Mouse (Mus musculus) Muller cell, postnatal 12 days (primary cell): ENCODE results near the gene Mybbp1a.
A peak's percentile ranks its signal among the peaks of the same experiment; 100 is the strongest.

Experiments used
- DNase-seq: peaks from one replicate; pipeline ENCODE4 v3.0.0-alpha.2; 2015; ENCODE audit errors: inconsistent ontology term

The Mybbp1a gene

DNA sequence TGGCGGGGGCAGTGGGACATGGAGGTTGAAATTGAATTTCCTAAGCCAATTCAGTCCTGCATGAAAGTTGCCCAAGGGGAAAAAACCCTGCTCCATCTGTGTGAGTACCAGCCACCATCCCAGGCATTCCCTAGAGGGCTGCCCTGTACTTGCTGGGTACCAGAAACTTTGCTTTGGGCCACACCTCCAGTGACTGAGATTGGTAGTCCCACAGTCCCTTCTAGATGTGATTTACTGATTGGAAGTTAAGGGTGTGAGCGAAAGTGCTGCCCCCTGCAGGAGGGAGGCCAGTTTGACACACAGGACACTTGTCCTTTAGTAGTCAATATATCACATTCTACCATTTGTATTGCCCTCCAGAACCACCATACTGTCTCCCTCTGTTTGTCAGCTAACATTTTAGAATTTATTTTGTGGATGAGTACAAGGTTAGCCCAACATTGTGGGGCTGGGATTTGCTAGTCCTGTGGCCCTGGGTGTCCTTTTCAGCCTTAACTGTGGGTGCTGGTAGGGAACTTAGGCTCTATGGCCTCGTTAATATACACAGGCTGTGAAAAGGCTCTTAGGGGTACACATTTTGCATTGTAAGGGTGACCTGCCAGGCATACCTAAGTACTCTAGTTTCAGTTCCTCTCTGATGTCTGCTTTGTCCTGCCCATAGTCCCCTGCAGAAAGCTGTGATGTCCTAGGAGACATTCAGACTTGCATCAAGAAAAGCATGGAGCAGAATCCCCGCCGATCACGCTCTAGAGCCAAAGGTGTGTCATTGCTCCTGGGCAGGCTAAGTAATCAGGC lies 5.4 kb downstream of the Mybbp1a start:
- DNase-seq = no peak

DNA sequence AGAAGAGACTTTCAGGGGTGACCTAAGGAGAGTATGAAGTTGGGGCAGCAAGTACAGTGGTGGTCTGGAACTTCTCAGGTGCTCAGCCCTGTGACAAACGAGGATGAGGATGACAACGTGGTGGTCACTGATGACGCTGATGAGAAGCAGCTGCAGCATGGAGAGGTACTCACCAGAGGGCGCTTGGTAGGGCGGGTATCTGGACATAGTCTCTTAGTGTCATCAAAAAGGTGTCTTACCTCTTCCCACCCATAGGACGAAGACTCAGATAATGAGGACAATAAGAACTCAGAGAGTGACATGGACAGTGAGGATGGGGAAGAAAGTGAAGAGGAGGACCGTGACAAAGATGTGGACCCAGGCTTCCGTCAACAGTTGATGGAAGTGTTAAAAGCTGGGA lies 6.3 kb downstream of the Mybbp1a start:
- DNase-seq = no peak

DNA sequence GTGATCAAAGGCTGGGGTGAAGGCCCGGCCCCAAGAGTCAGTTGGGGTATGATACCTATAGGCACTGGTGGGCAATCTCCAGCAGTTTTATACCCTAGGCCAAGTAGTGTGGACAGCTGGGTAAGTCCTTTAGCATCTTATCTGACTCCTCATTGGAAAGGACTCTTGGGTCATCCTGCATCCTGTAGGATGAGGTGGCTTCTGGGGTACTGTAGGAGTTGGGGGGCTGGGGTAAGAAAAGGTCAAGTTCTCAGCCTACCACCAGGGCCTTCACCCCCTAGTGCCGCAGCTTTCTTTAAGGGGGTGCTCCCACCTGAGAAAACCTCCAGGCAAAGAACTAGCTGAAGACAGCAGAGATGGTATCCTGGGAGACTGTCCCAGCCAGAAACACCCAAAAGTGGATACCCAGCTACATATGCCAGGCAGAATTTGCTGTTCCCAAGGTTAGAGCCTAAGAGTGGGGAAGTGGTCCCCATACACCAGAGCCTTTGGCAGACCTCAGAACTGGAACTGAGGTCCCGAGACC lies 11.0 kb downstream of the Mybbp1a start:
- no peak for DNase-seq

DNA sequence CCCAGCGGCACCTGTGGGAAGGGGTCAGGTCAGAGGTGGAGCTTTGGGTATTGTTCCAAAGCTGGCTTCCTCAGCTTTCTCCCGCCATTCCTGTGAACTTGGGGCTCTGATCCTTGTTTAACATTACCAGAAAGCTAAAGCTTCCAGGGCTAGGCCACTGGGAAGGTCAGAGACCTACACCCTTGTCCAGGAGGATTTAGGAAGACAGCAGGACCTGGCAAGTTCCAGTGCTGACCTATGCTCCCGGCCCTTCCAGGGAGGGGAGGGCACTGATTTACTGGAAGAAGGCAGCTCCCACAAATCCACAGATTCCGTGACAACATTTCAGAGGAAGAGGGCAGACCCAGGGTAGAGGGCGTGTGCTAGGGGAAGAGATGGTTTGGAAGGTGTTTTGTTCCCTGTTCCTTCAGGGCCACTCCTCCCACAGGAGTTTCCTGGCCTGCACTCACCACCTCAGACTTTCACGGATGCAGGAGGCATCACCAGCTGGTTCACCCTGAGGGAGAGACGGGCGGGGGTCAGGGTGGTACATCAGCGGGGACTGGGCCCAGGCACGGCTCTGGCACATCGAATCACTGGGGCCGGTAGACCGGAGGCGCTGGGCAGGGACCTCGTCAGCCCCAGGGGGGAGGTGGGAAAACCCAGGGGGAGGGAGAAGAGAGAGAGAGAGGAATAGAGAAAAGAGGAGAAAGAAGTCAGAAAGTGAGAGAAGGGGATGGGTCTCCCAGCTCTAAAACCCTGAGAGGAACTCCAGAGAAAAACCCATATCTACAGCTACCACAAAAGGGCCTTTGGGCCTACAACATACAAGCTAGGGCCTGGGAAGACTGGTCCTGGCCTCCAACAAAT lies 12.2 kb downstream of the Mybbp1a start:
- DNase-seq = no peak

DNA sequence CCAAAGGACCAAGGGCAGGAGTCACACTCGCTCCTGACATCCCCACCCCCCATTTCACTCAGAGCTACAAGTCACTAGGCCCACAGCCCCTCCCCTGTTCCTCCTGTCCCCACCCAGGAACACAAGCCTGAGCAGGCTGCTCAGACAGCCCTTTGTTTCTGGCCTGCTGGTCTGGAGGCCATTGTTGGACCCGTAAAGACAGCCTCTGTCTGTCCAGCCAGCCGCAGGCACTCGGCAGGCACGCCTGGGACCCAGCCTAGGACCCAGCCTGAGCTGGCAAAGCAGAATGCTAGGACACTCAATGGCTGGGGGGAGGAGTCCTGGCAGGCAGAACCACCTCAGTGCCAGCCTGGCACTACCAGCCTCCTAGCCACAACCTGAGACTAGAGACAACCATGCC lies 14.5 kb downstream of the Mybbp1a start:
- peak; percentile 64 for DNase-seq

DNA sequence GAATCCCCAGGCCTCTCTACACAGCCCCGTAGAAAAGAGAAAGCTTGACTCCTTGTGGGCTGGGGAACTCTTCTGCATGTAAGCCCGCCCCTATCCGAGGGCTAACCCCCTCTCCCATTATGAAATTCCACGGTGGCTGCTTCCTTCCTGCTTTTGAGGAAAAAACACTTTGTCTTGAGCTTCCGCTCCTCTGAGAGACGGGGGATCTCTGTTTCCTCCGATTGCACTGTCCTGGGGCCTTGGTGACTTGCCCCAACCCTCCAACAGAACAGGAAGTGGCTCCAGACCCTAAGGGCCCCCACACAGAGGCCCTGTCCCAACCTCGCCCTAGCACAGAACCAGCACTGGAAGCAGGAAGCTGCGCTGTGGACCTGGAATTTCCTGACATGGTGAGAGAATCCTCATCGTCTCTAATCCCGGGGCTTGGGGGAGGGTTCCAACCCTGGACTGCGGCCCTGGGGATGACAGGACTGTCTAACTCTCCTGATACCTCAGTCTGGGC lies 16.9 kb downstream of the Mybbp1a start:
- no peak for DNase-seq

DNA sequence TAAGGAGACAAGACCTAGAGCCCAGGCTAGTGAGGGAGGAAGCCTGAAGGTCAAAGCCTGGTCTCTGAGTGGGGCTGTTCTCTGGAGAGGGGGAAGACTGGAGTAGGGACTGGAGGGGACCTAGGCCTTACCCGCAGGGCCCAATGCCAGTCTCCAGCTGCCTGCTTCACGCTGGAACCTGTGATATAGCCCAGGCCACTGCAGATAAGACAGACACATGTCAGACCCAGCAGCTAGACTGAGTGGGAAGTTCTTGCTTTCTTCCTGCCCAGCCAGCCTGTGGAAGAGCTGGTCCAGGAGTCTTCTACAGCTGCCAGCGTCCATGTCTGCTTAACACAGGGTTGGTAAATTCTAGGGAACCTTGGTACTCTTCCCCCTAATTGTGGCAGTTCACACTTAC lies 17.3 kb downstream of the Mybbp1a start:
- no peak for DNase-seq

DNA sequence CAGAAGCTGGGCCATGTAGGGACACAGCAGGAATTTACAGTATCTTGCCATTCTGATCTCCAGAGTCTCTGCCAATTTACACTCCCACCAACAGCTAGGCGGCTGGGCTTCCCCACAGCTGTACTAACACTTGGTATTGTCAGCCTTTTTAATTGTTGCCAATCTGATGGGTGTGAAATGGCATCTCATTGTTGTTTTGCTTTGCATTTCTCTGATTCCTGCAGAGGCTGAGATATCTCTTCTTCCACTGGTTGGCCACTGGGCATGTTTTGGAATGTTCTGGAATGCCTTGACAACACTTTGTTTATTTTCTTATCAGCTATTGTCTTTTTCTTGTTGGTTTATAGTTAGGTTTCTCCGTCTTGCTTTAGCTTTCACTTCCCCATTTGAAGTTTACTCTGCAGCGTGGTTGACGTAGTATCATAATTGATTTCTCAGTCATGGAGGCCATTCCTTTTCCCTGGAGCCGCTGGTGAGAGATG lies 20.4 kb downstream of the Mybbp1a start:
- peak; percentile 64 for DNase-seq

DNA sequence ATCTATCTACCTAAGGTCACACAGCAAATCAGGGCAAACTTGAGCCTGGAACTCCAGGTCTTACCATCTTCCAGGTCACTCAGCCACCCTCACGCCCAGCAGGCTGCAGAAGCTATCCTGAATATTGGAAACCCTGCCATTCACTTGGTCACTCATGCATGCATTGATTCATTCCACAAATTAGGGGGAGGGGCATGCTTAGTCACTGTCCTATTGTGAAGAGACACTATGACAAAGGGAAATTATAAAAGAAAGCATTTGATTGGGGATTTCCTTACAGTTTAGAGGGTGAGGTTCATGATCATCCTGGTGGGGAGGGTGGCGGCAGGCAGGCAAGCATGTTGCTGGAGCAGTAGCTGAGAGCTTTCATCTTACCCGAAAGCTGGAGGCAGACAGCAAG lies 23.7 kb downstream of the Mybbp1a start:
- DNase-seq = peak; percentile 78

DNA sequence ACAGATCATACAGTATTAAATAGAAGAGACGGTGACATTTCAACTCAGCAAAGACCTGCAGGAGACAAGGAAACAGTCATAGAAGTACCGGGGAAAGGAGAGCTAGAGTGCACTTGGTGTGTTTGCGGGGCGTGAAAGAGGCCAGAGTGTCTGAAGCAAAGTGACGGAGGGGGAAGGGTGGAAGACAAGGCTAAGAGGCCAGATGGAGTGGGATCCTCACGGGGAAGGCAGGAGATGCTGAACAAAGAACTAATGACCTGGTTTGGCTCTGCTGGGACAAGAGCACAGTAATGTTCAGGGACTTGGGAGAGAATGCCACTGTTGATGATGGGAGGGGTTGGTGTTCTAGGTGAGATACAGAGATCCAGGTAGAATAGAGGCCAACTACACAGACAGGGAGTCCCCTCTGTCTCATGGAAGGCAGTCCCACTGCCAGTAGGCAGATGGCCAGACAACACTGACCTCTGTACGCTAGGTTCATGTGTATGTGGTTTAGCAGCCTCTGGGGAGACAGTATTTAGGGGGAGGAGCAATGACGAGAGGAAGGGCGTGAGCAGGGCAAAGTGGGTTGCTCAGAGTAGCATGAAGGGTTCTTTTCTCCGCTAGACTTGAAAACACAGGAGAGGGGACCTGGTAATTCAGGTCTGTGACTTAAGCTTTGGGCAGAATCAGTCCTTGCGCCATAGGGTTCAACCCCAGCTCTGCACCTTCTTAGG lies 25.0 kb downstream of the Mybbp1a start:
- DNase-seq = no peak

DNA sequence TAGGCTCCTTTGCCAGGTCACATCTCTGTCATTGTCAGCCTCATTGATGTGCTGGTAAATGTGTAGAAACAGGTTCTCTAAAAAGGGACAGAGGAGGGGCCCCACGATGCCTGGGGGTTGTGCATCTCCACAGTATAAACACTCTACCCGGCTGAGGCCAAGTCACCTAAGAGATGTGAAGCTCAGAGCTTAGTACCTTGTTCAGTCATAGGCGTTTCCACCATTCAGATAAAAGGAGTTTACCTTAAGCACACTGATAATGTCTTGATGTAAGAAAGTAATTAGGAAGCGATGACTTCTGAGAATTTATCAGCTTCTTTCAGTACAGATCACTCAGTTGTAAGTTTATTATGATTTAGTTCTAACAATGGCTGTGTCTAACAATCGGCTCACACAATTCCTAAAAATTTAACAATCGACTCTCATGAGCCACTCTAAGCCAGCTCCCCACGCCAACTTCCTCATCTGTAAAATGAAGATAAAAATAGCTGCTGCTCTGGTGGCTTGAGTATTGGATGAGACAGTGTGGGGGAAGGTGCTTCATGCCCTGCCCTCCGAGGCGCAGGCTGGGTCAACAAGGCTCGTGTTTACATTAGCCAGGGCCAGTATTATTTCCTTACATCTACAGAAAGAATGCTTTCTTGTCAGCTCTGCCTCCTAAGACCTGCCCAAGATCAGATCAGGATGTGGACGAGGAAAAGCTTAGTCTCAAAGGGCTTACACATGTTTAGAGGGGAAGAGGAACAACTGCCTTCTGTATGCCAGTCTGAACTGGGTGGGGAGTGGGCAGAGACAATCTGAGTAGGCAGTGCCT lies 25.7 kb downstream of the Mybbp1a start:
- no peak for DNase-seq

DNA sequence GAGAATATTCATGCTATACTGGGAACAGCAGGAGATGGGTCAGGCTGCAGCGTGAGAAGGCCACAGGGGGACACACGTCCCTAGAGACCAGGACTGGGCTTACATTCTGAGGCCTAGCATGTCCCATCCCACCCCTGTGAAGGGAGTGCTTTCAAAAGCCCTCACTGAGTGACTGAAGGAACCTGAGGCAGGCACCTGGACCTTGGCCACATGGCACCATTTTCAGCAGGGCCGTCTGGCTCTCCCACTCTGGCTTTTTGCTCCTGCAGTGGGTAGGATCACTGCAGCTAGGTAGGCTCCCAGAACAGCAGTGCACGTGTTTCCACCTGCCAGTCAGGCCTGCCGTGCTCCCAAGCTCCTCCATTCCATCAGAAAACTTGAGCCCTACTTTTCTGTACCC lies 27.4 kb downstream of the Mybbp1a start:
- DNase-seq = no peak

DNA sequence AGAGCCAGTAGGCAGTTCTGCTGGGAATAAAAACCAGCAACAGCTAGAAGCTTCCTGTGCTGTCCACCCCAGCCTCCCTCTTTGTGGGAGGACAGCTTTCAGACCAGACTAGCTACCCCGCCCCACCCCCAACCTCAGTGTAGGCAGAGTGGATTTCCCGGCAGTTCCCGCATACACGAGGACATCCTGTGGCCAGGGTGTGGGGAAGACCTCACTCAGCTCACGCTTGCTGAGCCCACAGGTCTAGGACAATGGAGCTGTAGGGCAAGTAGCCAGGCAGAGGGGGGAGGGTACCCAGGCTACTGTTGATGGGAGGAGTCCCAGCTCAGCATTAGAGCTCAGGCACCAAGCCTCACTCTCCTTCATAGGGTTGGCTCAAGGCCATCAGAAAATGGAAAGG lies 28.1 kb downstream of the Mybbp1a start:
- DNase-seq = peak; percentile 71

DNA sequence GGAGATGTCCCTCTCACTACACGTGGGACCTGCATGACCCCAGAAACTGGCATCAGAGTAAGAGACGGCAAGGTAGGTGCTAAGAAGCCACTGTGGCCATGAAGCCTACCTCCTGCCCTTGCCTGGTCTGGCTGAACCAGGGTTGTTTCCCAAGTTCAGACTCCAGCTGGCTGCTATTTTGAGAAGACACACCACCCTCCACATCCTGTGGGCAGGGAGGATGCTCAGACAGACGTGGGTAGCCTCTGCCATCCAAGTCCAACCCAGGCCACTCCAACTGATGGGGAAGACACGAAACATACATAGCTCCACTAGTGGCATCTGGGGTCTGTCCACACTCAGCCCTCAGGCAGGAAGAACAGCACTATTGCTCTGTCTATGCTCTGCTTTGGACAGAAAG lies 28.8 kb downstream of the Mybbp1a start:
- DNase-seq = no peak

DNA sequence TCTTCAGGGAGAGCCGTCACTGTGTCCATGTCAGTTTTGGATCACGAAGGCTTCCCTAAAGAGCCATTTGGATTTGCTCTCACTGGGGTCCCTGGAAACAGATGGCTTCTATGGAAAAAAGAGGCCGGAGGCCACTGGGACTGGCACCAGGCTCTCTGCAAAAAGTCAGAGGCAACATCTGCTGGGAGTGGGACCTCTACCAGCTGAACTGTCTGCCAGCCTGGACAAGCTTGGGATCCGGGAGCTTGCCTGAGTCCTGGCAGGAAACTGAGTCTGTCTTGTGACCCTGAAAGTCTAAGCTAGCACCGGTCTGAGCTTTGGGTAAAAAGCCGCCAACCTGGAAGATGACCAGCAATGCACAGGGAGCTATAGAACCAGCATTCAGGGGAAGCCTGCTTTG lies 30.2 kb downstream of the Mybbp1a start:
- no peak for DNase-seq

DNA sequence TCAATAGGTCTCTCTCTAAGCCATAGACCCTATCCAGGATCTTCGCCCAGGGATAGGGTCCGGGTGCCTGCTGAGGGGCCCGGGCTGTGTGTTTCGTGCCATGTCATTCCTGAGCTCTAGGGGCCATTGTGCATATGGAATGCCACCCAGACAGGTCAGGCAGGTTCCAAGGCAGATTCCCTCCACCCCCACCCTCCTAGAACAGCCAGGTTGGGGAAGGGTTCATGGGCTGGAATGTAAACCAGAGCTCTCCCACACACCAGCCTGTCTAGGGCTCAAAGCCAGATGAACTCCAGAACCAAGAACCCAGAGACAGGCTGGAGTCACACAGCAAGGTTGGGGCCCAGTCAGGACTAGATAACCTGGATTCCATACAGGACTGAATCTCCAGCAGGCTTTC lies 32.4 kb downstream of the Mybbp1a start:
- no peak for DNase-seq

DNA sequence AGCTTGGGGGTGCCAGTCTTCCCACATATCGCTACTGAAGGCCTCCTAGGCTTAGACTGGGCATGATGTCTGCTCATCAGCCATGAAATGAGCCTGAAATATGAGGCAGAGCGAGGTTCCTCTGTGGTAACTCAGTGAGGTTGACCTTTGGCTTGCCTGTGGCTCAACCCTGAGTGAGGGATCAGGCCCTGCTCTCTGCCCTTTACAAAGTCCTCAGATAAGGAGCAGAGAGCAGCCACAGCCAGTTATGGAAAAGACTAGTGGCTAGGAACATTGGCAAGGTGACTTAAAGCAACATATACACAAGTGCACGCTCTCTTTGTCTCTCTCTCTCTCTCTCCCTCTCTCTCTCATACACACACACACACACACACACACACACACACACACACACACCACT lies 33.8 kb downstream of the Mybbp1a start:
- DNase-seq = no peak

DNA sequence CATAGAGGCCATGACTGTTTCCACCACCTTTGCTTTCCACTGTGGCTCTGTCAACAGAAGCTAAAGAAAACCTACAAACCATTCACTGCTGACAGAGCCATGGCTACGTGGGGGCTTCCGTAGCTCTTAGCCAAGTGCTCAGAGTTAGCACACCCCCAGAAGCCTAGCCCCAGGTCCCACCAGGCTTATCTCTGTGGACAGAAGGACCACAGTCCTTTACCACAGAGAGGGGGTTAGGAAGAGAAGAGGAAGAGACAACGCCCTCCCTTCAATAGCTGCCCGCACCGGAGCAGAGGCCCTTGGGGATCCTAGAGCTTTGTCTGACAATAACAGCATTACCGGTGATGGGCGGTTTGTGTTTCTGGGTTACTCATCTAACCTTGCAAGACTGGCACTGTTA lies 34.3 kb downstream of the Mybbp1a start:
- no peak for DNase-seq

DNA sequence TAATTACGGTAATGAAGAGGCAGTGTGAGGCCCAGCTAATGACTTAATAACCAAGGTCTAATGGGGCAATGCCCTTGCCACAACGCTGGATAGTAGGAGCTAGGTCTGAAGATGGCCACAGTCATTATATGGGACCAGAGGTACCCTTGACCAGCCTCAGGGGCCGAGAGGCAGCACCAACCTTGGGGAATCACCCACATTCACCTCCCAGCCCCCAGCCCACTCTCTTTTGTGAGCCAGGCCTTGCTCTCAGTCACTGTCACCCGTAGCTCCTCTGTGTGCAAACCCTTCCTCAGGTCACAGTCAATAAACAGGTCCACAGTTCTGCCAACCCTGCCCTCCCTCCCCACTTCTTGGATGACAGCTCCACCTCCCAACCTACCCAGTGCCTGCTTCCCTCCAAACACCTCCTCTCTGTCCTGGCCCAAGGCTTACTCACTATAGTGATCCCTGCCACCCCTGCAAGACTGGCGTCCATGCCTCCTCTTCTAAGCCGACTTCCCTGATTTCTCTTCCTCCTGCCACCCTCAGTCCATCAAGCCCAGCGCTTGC lies 35.0 kb downstream of the Mybbp1a start:
- no peak for DNase-seq

DNA sequence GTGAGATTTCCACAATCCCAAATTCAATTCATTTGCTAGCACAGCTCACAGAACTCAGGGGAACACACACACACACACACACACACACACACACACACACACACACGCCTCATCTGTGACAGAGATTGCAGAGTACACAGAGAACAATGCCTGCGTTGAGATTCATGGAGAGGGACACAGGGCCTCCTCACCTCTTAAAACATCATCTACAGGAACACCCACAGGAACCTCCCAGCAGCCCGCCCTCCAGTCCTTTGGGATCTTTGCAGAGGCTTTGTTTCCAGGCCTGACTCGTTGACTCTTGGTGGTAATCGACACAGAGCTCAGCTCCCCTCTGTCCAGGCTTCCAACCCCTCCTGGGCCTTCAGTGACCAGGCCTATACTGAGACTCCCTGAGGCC lies 36.0 kb downstream of the Mybbp1a start:
- peak; percentile 34 for DNase-seq

DNA sequence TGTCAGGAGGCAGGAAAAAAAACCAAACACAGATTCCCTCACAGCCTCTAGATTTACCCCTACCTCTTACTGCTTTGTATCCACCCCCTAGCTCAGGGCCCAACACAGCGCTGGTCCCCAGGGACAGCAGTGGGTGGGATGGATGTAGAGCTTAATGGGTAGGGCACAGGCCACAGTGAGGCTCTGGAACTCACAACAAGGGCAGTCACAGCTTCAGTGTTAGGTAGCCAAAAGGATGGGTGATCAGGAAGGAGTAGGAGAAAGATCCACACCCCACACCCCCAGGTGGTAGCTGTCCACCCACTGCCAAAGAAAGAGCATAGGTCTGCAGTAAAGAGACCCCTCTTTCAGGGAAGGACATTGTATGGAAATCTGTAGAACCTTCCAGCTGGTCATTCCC lies 36.5 kb downstream of the Mybbp1a start:
- DNase-seq = no peak
